Mouse (Mus musculus): ENCODE data around the gene Gm10801.
"Not testable (repeated sequence)": the region's sequence is repeated elsewhere in the genome, so short reads cannot be mapped to it uniquely, and the experiment has no call there.

Gm10801 gene

GRCm38 (mm10) chr2:98661937-98662336, at the start of gene Gm10801:
Gene Gm10801, plus strand, starts transcription at chr2:98662237.
- not testable (repeated sequence) for DNase-seq

- DNase-seq = not testable (repeated sequence)
These were observed 5.2 kb downstream of the Gm10801 start, which contains the start of gene Gm10800 for GRCm38 (mm10) chr2:98667201-98667600. Gene Gm10800, minus strand, starts transcription at chr2:98667301.

GRCm38 (mm10) chr2:98697533-98697932, 35.5 kb downstream of the Gm10801 start:
- no peak for DNase-seq

Measured in kidney, adult 9 months (tissue).